Comparison of ENCODE assay signal across 9 mouse cellular contexts in the genomic region with DNA sequence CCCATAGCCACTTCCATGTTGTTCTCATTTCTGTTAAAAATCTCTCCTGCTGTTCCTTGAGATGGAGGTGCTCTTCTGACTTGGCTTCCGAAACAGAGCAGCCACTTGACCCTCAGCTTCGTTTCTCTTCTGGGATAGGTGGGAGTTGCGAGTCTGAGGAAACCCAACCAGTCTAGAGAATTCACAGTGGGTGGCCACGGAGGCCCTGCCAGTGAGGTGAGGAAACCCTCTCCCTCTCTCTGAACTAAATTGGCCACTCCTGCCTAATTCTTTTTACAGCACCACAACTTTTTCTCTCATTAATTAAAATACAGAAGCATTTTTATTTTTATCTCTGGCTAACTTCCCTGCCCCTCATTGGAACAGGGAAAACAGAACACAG.
DNase-seq lines count a peak whose midpoint lies in the region; ATAC-seq lines count a peak whose summit lies in the region.
"Had no signal": no experiment of that assay in that cellular context is flagged by ENCODE, and none has a peak within 500 bp of the region (broad histone marks: within the 10 kb centered on the region; RNA-seq: fewer than 3 reads in every experiment).

No protein-coding gene starts in this region.

- DNase-seq in right cerebral cortex, postnatal 14 days, result peak; percentile 12
- DNase-seq in right cerebral cortex, postnatal 4 days, result no peak
- DNase-seq in hindbrain, embryonic 10.5 days (ENCODE audit: low spot score), result no peak
- no peak for DNase-seq in adipocyte (ENCODE audit: low spot score)
- no peak for DNase-seq in heart, postnatal 10 days
- DNase-seq in frontal cortex, postnatal 10 days (ENCODE audit: low spot score in 2 of 2), result no peak
- DNase-seq: kidney, adult 9 months had no signal

- H3K4me1 ChIP-seq in hindbrain, embryonic 10.5 days (replicated peaks), result peaks cover 19% of the 10 kb centered on the region
- peaks cover 20% of the 10 kb centered on the region for H3K4me1 ChIP-seq in midbrain, embryonic 12.5 days

- H3K9me3 ChIP-seq in hindbrain, embryonic 10.5 days, result no peaks in the 10 kb centered on the region
- no peaks in the 10 kb centered on the region for H3K9me3 ChIP-seq in midbrain, embryonic 12.5 days
- H3K9me3 ChIP-seq: liver, embryonic 12.5 days had no signal

- intact Hi-C loops in heart, postnatal 10 days (cut with DNase I), result no loop called here

- H3K27ac ChIP-seq in hindbrain, embryonic 10.5 days, result no peak overlapping the region
- H3K27ac ChIP-seq in midbrain, embryonic 12.5 days (replicated peaks), result no peak overlapping the region
- H3K27ac ChIP-seq: liver, embryonic 12.5 days had no signal

- H3K27me3 ChIP-seq in hindbrain, embryonic 10.5 days (ENCODE audit: insufficient read depth, poor library complexity, severe bottlenecking), result peaks cover 41% of the 10 kb centered on the region
- peaks cover 45% of the 10 kb centered on the region for H3K27me3 ChIP-seq in midbrain, embryonic 12.5 days

- no peak overlapping the region for H3K9ac ChIP-seq in midbrain, embryonic 12.5 days (replicated peaks)
- H3K9ac ChIP-seq: liver, embryonic 12.5 days had no signal

- peak overlapping the region; percentile 60 for H3K4me3 ChIP-seq in hindbrain, embryonic 10.5 days
- H3K4me3 ChIP-seq in midbrain, embryonic 12.5 days, result peak overlapping the region; percentile 55; the same call in 1 of the 2 replicates

- no peaks in the 10 kb centered on the region for H3K36me3 ChIP-seq in hindbrain, embryonic 10.5 days
- H3K36me3 ChIP-seq in midbrain, embryonic 12.5 days, result no peaks in the 10 kb centered on the region
- H3K36me3 ChIP-seq: liver, embryonic 12.5 days had no signal

- peak overlapping the region; percentile 79; the same call in 1 of the 2 replicates for H3K4me2 ChIP-seq in midbrain, embryonic 12.5 days (replicated peaks)

- ATAC-seq in midbrain, embryonic 12.5 days (ENCODE audit: low FRiP score, low read depth), result no peak
- ATAC-seq: liver, embryonic 12.5 days had no signal

- WGBS in hindbrain, embryonic 10.5 days, result 47% methylated on average over 4 of the region's 4 CpGs
- WGBS in midbrain, embryonic 12.5 days, result 47% methylated on average over 4 of the region's 4 CpGs
